Comparison of ENCODE assay signal across 8 mouse cellular contexts in the genomic region with DNA sequence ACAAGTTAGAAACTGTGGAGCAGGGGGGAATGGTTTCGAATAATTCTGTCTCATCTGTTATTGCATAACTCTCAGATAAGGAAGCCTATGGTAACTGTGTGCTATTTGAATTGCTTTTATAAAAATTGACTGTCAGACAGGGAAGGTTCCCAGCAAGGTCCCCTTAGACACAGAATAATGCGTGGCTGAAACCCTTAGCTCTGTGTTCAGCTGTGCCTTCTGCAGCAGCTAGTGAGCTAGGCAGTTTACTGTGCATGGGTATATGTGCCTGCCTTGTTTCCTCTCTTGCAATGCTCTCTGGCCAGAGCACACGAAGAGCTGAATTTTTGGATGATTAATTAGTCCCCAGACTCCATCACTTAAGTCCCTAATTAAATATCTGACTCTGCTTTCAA. TPM values are rescaled to one million over a fixed set of nuclear protein-coding genes. Genes with fewer than 3 reads are reported as not detected.
A peak's percentile ranks its signal among the peaks of the same experiment; 100 is the strongest.
DNase-seq lines count a peak whose midpoint lies in the region; ATAC-seq and TF ChIP-seq lines count a peak whose summit lies in the region.

No protein-coding gene starts in this region.

- WGBS in liver, embryonic 11.5 days, result 38% methylated on average over 3 of the region's 3 CpGs
- 21% methylated on average over 3 of the region's 3 CpGs for WGBS in stomach, postnatal 0 days

- no peak for ATAC-seq in liver, embryonic 11.5 days (replicated peaks; ENCODE audit: low FRiP score)
- ATAC-seq in stomach, postnatal 0 days (ENCODE audit: low FRiP score, low TSS enrichment), result no peak

- no peak overlapping the region for H3K9ac ChIP-seq in liver, embryonic 11.5 days (ENCODE audit: low read depth, low read length)
- H3K9ac ChIP-seq in stomach, postnatal 0 days (ENCODE audit: low read length), result no peak overlapping the region

- no peaks in the 10 kb centered on the region for H3K36me3 ChIP-seq in liver, embryonic 11.5 days (ENCODE audit: control insufficient read depth, insufficient read depth, low read length)
- no peaks in the 10 kb centered on the region for H3K36me3 ChIP-seq in stomach, postnatal 0 days (ENCODE audit: control insufficient read depth, insufficient read depth, low read length)

- no peak for TF ChIP-seq EP300 in stomach, postnatal 0 days (optimal IDR thresholded peaks at IDR 0.05)

- no peak for TF ChIP-seq CTCF in stomach, postnatal 0 days (IDR thresholded peaks at IDR 0.05; ENCODE audit: low read depth)

- no peak overlapping the region for H3K27ac ChIP-seq in liver, embryonic 11.5 days (ENCODE audit: low read depth, low read length)
- H3K27ac ChIP-seq in stomach, postnatal 0 days (replicated peaks), result 0 out of 2 replicates have a peak overlapping the region, but pooled peaks have one; percentile 5

- no peaks in the 10 kb centered on the region for H3K9me3 ChIP-seq in liver, embryonic 11.5 days (ENCODE audit: control insufficient read depth, low read length)
- no peaks in the 10 kb centered on the region for H3K9me3 ChIP-seq in stomach, postnatal 0 days (ENCODE audit: control insufficient read depth, low read length)

- no peaks in the 10 kb centered on the region for H3K27me3 ChIP-seq in liver, embryonic 11.5 days (replicated peaks; ENCODE audit: control insufficient read depth, insufficient read depth, low read length)
- H3K27me3 ChIP-seq in stomach, postnatal 0 days (ENCODE audit: control insufficient read depth, insufficient read depth, low read length), result no peaks in the 10 kb centered on the region

- peak; percentile 14 to 31 for DNase-seq in right cerebral cortex, adult 2 months (ENCODE audit: low spot score in 2 of 2)
- DNase-seq in right cerebral cortex, postnatal 10 days (ENCODE audit: low spot score in 2 of 2), result no peak
- DNase-seq in heart, adult 8-10 months (ENCODE audit: low spot score), result peak; percentile 16
- DNase-seq in liver, embryonic 11.5 days (ENCODE audit: low spot score), result no peak
- DNase-seq in stomach, postnatal 0 days (ENCODE audit: low spot score), result no peak
- DNase-seq in adrenal gland, postnatal 4 days (ENCODE audit: low spot score in 2 of 2), result no peak
- DNase-seq in layer of hippocampus, adult 11-12 months (ENCODE audit: low spot score), result no peak
- DNase-seq in testis, postnatal 14 days (ENCODE audit: low spot score), result no peak

- H3K4me3 ChIP-seq in liver, embryonic 11.5 days (ENCODE audit: low read depth, low read length), result no peak overlapping the region
- H3K4me3 ChIP-seq in stomach, postnatal 0 days (ENCODE audit: low read depth, low read length), result peak overlapping the region; percentile 33

- peaks cover 11% of the 10 kb centered on the region for H3K4me1 ChIP-seq in liver, embryonic 11.5 days (replicated peaks; ENCODE audit: control insufficient read depth, insufficient read depth, low read length)
- H3K4me1 ChIP-seq in stomach, postnatal 0 days (replicated peaks; ENCODE audit: control insufficient read depth, insufficient read depth), result no peaks in the 10 kb centered on the region

- H3K4me2 ChIP-seq in liver, embryonic 11.5 days, result peak overlapping the region; percentile 65
- peak overlapping the region; percentile 58 for H3K4me2 ChIP-seq in stomach, postnatal 0 days (replicated peaks; ENCODE audit: low read depth)

RNA-seq across cellular contexts. Expression of gene Pde7b, which starts 1.4 kb away (rescaled TPM):
- total RNA-seq in heart, adult 8-10 months (2022), result 10 to 100 TPM; 52.7 to 61.4 (median 57.3) TPM
- polyA plus RNA-seq in liver, embryonic 11.5 days (2014; fragmentation: Nextera tagmentation; extraction: Ambion mirVana), result 0.48 and 1.3 TPM in 2 replicates
- polyA plus RNA-seq in stomach, postnatal 0 days (2015; fragmentation: Nextera tagmentation; extraction: Ambion mirVana), result 1.6 and 2.3 TPM in 2 replicates
- 10 to 100 TPM; 13.2 to 14.4 TPM for total RNA-seq in adrenal gland, postnatal 4 days (2021)

Comparison
In these comparisons a context has a peak if more than half of its experiments do, and no peak if none do; other contexts are left out.
1. DNase-seq: peak in right cerebral cortex, adult 2 months (2 of 2) and heart, adult 8-10 months (single experiment); none in right cerebral cortex, postnatal 10 days (0 of 2), liver, embryonic 11.5 days (single experiment), stomach, postnatal 0 days (single experiment), adrenal gland, postnatal 4 days (0 of 2), layer of hippocampus, adult 11-12 months (single experiment) and testis, postnatal 14 days (single experiment).